Mouse (Mus musculus) sigmoid colon, adult 10 weeks (tissue): ENCODE results near the gene Olfr1043. TPM values are rescaled to one million over a fixed set of nuclear protein-coding genes. Genes with fewer than 3 reads are reported as not detected.

Experiments
- polyA plus RNA-seq: library from polyadenylated mRNA; stranded (reverse); fragments of 350-450 nt; fragmentation: Illumina TruSeq; extraction: RNeasy Lipid Tissue Mini Kit (QIAGEN cat#74804); gene quantifications from one replicate; pipeline ENCODE4 v1.2.3, GENCODE M21; 2014; ENCODE audit warnings: low read depth, low replicate concordance

Olfr1043 gene
- polyA plus RNA-seq, result not detected

DNA sequence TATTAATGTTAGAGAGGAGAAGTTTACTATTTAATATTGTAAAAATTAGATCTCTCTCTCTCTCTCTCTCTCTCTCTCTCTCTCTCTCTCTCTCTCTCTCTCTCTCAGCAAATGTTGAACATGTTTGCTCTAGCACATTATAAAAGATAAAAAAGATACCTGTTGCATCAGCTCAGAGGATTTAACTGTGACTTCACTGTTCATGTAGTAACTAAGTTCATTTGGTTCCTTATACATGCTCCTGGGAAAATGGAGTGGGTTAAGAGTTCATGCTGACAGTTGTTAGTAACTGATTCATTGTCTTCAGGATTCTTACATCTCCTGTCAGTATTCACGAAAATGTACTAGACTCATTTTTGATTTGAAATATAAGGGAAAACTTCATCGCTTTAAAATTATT is at the start of gene Olfr1043:
Gene Olfr1043, minus strand, starts transcription at position 101 of the 400 bp plus-strand sequence.

DNA sequence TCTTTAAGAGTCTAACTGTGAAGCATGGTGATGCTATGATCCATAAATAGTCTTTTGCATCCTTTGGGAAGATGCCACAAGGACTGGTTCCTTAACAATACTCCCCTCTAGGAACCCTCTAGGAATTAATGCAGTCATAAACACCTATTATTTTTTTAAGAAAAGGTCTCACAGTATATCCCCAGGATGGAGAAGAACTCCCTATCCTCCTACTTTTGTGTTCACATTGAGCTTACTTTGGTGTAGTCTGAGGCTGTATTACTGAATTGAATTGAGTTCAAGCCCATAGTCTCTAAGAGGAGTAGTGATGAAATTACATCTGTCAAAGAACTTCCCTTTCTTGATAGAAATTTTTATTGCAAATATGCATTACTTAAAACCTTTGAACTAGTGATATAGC is 35.6 kb upstream of the Olfr1043 start, which contains the start of gene Olfr1045:
Gene Olfr1045, minus strand, starts transcription at position 101 of the 400 bp plus-strand sequence.

GRCm38 (mm10) chr2:86185583-86185982 is 18.3 kb upstream of the Olfr1043 start, which contains the start of gene Olfr52:
Olfr52 (minus strand) TSS chr2:86185683.

DNA sequence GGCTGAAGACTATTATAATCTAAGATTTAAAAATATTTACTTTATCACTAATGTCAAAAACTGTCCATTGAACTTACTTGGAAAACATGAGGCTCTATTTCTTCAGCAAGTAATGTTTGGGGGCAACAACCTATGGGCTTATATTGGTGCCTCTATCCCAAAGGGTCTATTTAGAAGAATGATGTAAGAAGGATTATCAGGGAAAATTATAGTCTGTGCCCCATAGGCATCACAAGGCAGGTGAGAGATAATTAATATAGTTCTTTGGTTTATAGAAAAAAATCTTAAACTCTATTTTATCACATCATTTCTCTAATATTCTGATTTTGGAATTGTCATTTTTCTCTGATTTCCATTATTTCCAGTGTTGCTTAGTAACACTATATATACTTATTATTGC is 10.4 kb upstream of the Olfr1043 start, which contains the start of gene Olfr1044:
Gene Olfr1044, minus strand, starts transcription at position 101 of the 400 bp plus-strand sequence.

GRCm38 (mm10) chr2:86161738-86162137 is 5.6 kb downstream of the Olfr1043 start, which contains the start of gene Olfr1042:
Olfr1042 (minus strand) TSS chr2:86161838.

GRCm38 (mm10) chr2:86146632-86147031 is 20.7 kb downstream of the Olfr1043 start, which contains the start of gene Olfr1040:
Olfr1040 (minus strand) TSS chr2:86146732.

DNA sequence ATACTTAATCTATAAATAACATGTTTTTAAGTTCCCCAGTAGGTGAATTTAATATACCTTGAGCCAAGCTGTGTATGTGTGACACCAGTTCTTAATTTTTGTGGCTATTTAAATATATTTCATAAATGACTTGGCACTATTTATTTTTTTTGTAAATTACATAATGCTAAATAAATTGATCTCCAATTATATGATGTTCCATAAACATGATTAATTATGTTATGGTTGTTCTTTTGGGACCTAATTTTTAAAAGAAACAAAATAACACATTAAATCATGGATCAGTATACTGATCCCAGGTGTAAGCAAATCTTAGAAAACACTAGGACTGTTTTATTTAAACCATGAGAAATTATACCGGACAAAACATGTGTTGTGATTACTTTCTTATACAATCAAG is 31.5 kb downstream of the Olfr1043 start, which contains the start of gene Olfr1039:
Gene Olfr1039, minus strand, starts transcription at position 101 of the 400 bp plus-strand sequence.

Other genes with a start within 250 kb of the Olfr1043 start
- not detected for gene Olfr1026, start 246.0 kb downstream of the Olfr1043 start, polyA plus RNA-seq
- not detected for gene Olfr1028, start 217.1 kb downstream of the Olfr1043 start, polyA plus RNA-seq
- 0.09 TPM for gene Olfr1029, start 193.6 kb downstream of the Olfr1043 start, polyA plus RNA-seq
- gene Olfr1030, start 188.2 kb downstream of the Olfr1043 start, polyA plus RNA-seq, result not detected
- gene Olfr1031, start 177.2 kb downstream of the Olfr1043 start, polyA plus RNA-seq, result not detected
- gene Olfr1032, start 162.0 kb downstream of the Olfr1043 start, polyA plus RNA-seq, result not detected
- 4.1 TPM for gene Olfr1033, start 146.9 kb downstream of the Olfr1043 start, polyA plus RNA-seq
- 0.57 TPM for gene Olfr1034, start 121.7 kb downstream of the Olfr1043 start, polyA plus RNA-seq
- gene Olfr1036, start 93.5 kb downstream of the Olfr1043 start, polyA plus RNA-seq, result not detected
- not detected for gene Olfr1037, start 80.1 kb downstream of the Olfr1043 start, polyA plus RNA-seq
- gene Olfr1039, start 31.6 kb downstream of the Olfr1043 start, polyA plus RNA-seq, result not detected
- not detected for gene Olfr1040, start 20.8 kb downstream of the Olfr1043 start, polyA plus RNA-seq
- gene Olfr1042, start 5.7 kb downstream of the Olfr1043 start, polyA plus RNA-seq, result not detected
- gene Olfr1044, start 10.3 kb upstream of the Olfr1043 start, polyA plus RNA-seq, result not detected
- not detected for gene Olfr52, start 18.2 kb upstream of the Olfr1043 start, polyA plus RNA-seq
- not detected for gene Olfr1045, start 35.5 kb upstream of the Olfr1043 start, polyA plus RNA-seq
- not detected for gene Olfr1046, start 51.8 kb upstream of the Olfr1043 start, polyA plus RNA-seq
- gene Olfr1047, start 63.9 kb upstream of the Olfr1043 start, polyA plus RNA-seq, result not detected
- not detected for gene Olfr1048, start 72.8 kb upstream of the Olfr1043 start, polyA plus RNA-seq
- gene Olfr1049, start 90.8 kb upstream of the Olfr1043 start, polyA plus RNA-seq, result not detected
- gene Olfr1051, start 111.6 kb upstream of the Olfr1043 start, polyA plus RNA-seq, result not detected
- gene Olfr1052, start 124.9 kb upstream of the Olfr1043 start, polyA plus RNA-seq, result not detected
- not detected for gene Olfr1053, start 147.8 kb upstream of the Olfr1043 start, polyA plus RNA-seq
- not detected for gene Olfr1054, start 167.9 kb upstream of the Olfr1043 start, polyA plus RNA-seq
- gene Olfr1055, start 182.8 kb upstream of the Olfr1043 start, polyA plus RNA-seq, result not detected
- not detected for gene Olfr1056, start 194.9 kb upstream of the Olfr1043 start, polyA plus RNA-seq
- gene Olfr1057, start 210.9 kb upstream of the Olfr1043 start, polyA plus RNA-seq, result not detected
- gene Olfr1058, start 221.0 kb upstream of the Olfr1043 start, polyA plus RNA-seq, result not detected
- not detected for gene Olfr1061, start 246.5 kb upstream of the Olfr1043 start, polyA plus RNA-seq